Mouse (Mus musculus) G1E (cell line): ENCODE data around the gene Gab2.

ENCODE experiments used
- CTCF ChIP-seq: IDR thresholded peaks from 2 replicates; pipeline ENCODE4 v1.5.1; 2012; ENCODE audit warnings: low read depth, low read length, inconsistent platforms, mixed read lengths
- GATA1 ChIP-seq: IDR thresholded peaks from 2 replicates; pipeline ENCODE4 v1.6.1; 2012; ENCODE audit warnings: borderline replicate concordance, low read length, inconsistent platforms, mixed read lengths
- POLR2AphosphoS5 ChIP-seq: IDR thresholded peaks from 2 replicates; pipeline ENCODE4 v1.6.1; 2012; ENCODE audit warnings: low read depth, low read length, inconsistent platforms; ENCODE audit not compliant: insufficient replicate concordance

- no peak for TF ChIP-seq CTCF
- no peak for TF ChIP-seq GATA1
- no peak for TF ChIP-seq POLR2AphosphoS5
Measured at GRCm38 (mm10) chr7:97356253-97356652, 274.9 kb downstream of the Gab2 start.
